Mouse (Mus musculus) kidney, embryonic 16.5 days (tissue): ENCODE measurements around the gene Rack1. TPM values are rescaled to one million over a fixed set of nuclear protein-coding genes. Genes with fewer than 3 reads are reported as not detected.
A peak's percentile ranks its signal among the peaks of the same experiment; 100 is the strongest.

ENCODE experiments used
- ATAC-seq: fragments of 200-750 bp; cut with Nextera tagmentation; 2 replicates; pipeline ENCODE4 v1.8.0; 2017; ENCODE audit warnings: moderate TSS enrichment; ENCODE audit not compliant: low FRiP score, low TSS enrichment
- H3K27ac ChIP-seq: fragments of 300-500 bp; sonication (generic); 2 replicates; pipeline ENCODE4 v1.5.1; 2014; ENCODE audit warnings: low read length
- H3K27me3 ChIP-seq: fragments of 300-500 bp; sonication (generic); 2 replicates; pipeline ENCODE4 v1.6.1; 2014; ENCODE audit warnings: low read length, control low read depth, mixed read lengths; ENCODE audit not compliant: insufficient read depth
- H3K36me3 ChIP-seq: fragments of 300-500 bp; sonication (generic); 2 replicates; pipeline ENCODE4 v1.6.1; 2014; ENCODE audit warnings: low read length, control low read depth, mixed read lengths; ENCODE audit not compliant: insufficient read depth
- H3K4me1 ChIP-seq: fragments of 300-500 bp; sonication (generic); 2 replicates; pipeline ENCODE4 v1.6.1; 2014; ENCODE audit warnings: low read length, control low read depth, mixed read lengths; ENCODE audit not compliant: insufficient read depth
- H3K4me2 ChIP-seq: fragments of 300-500 bp; sonication (generic); replicated peaks from 2 replicates; pipeline ENCODE4 v1.6.1; 2014; ENCODE audit warnings: low read depth, low read length
- H3K4me3 ChIP-seq: fragments of 300-500 bp; sonication (generic); 2 replicates; pipeline ENCODE4 v1.5.1; 2014; ENCODE audit warnings: mild to moderate bottlenecking, low read length
- H3K9ac ChIP-seq: fragments of 300-500 bp; sonication (generic); replicated peaks from 2 replicates; pipeline ENCODE4 v1.6.1; 2014; ENCODE audit warnings: low read length
- H3K9me3 ChIP-seq: fragments of 300-500 bp; sonication (generic); 2 replicates; pipeline ENCODE4 v1.6.1; 2016; ENCODE audit warnings: low read length, control low read depth
- WGBS: fragments of 180-500 bp; shearing (Covaris S2); extraction: QIAGEN DNeasy Blood & Tissue Kit; methylation state at CpG from one replicate; pipeline ENCODE4 v1.1.7; 2014; 5-methylcytosine and 5-hydroxymethylcytosine counted together
- polyA plus RNA-seq: library from polyadenylated mRNA; unstranded; fragments of >200 nt; fragmentation: Nextera tagmentation; extraction: Ambion mirVana; gene quantifications from 2 replicates; pipeline ENCODE4 v1.2.1, GENCODE M21; 2015

Rack1 gene
- polyA plus RNA-seq, 1 experiment from 2014 or later, result 712 TPM

DNA sequence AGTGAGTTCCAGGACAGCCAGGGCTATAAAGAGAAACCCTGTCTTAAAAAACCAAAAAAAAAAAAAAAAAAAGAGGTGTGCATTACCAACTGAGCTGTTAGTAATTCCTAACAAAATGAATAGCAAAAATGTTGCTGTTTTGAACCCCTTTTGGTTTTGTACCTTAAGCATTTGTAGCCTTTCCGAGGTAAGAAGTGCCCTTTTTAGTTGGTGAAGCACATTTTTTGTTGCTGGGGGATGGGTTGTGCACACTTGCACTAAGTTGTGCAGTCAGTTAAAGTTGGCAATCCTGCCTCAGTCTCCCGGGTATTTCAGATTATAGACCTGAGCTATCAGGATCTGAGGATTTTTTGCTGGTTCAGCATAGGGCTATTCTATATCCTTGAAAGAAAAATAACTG, 4.8 kb downstream of the Rack1 start:
- Histone ChIP-seq H3K27ac (no peak overlapping the region), H3K9ac (no peak overlapping the region), H3K9me3 (no peaks in the 10 kb centered on the region), H3K4me1 (peaks cover 16% of the 10 kb centered on the region), H3K4me3 (no peak overlapping the region), H3K27me3 (no peaks in the 10 kb centered on the region), H3K4me2 (no peak overlapping the region), H3K36me3 (peaks cover 78% of the 10 kb centered on the region)
- no peak for ATAC-seq
- WGBS, result 85% methylated on average over 2 of the region's 2 CpGs

DNA sequence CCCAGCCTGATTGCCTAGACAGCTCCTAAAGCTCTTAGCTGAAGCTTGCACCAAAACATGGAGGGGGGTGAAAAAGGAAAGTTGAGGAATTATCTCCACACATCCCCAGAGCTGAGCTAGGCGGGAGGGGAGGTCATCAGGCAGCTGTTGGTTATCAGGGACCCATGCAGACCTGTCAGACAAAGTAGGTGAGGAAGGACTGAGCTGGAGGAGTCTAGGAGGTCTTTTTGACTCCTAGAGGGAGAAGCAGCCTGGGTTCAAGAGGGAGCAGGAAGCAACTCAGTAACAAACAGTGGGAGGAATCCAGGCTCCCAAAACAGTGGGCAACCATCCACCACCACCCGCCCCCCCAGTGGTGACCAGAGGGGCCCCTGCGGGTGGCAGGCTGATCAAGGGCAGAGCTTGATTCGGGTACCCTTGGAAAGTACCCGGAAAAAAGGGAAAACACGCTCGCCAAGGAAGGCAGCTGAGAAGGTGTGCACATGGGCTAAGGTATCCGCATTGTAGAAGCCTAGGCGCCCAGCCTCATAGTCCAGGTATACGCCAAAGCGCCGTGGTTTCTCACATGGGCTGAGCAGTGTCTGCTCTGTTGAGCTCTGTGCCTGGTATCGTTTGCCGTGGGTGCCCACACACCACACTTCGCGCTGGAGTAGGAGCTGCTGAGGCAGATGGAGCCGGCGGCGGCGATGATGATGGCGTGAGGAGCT, 6.9 kb downstream of the Rack1 start:
- ATAC-seq, result peak; percentile 44
- Histone ChIP-seq H3K9me3 (no peaks in the 10 kb centered on the region), H3K4me2 (no peak overlapping the region), H3K4me3 (no peak overlapping the region), H3K9ac (no peak overlapping the region), H3K27me3 (no peaks in the 10 kb centered on the region), H3K36me3 (peaks cover 86% of the 10 kb centered on the region), H3K27ac (0 out of 2 replicates have a peak overlapping the region, but pooled peaks have one; percentile 12), H3K4me1 (peaks cover 9% of the 10 kb centered on the region)
- 67% methylated on average over 21 of the region's 21 CpGs for WGBS

DNA sequence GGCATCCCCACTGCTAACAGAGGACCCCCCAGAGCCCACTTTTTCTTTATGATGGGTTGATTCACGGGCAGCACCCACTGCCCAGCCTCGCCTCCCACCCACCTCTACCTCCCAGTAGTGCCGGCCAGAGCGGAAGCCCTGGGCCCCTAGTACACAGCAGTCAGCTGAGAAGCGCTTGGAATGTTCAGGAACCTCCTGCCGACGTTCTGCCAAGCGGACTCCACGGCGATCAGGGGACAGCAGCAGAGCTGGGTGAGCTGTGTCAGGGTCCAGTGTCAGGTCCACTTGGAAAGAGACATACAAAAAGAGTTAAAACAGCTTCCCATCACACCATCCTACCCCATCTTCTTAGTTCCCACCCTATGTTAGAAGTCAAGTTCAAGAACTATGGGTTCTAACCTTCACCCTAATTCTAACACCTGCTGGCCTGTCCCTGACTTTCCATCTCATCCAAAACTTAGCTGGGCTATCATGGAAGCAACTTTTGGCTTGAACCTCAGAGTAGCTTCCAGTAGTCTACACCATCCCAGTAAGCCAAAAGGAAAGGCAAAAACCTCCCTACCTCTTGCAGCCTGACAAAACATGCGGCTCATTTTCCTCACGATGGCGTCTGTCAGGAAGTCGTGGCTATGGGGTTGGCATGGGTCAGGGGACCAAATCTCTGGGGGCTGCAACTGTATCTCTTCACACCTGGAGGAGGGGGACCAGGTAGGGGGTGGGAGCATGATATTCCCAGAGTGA, 7.6 kb downstream of the Rack1 start:
- Histone ChIP-seq H3K9me3 (no peaks in the 10 kb centered on the region), H3K27ac (no peak overlapping the region; the same call in 1 of the 2 replicates), H3K36me3 (peaks cover 86% of the 10 kb centered on the region), H3K4me3 (no peak overlapping the region), H3K4me1 (peaks cover 1% of the 10 kb centered on the region; the same call in 1 of the 2 replicates), H3K27me3 (no peaks in the 10 kb centered on the region), H3K9ac (no peak overlapping the region), H3K4me2 (no peak overlapping the region)
- whole genome bisulfite sequencing, result 59% methylated on average over 14 of the region's 14 CpGs
- peak; percentile 7; the same call in 1 of the 2 replicates for ATAC-seq

DNA sequence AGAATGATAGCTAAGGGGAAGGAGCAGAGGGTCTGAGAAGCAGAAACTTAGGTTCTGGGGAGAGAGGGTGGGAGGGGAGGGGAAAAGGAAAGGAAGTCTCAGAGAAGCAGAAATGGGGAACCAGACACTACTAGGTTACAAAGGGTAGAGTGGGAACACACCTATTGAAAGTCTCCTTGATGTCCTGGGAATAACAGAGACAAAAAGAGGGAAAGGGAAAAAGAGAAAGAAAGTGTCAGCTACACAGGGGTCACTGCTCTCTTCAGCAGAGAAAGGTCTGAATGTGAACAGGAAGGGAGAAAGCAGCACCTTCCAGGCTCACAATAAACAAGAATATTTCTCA, 8.1 kb downstream of the Rack1 start:
- Histone ChIP-seq H3K4me3 (no peak overlapping the region), H3K4me2 (no peak overlapping the region), H3K36me3 (peaks cover 85% of the 10 kb centered on the region), H3K27ac (no peak overlapping the region; the same call in 1 of the 2 replicates), H3K9me3 (no peaks in the 10 kb centered on the region), H3K4me1 (no peaks in the 10 kb centered on the region), H3K9ac (no peak overlapping the region), H3K27me3 (no peaks in the 10 kb centered on the region)
- no peak for ATAC-seq

DNA sequence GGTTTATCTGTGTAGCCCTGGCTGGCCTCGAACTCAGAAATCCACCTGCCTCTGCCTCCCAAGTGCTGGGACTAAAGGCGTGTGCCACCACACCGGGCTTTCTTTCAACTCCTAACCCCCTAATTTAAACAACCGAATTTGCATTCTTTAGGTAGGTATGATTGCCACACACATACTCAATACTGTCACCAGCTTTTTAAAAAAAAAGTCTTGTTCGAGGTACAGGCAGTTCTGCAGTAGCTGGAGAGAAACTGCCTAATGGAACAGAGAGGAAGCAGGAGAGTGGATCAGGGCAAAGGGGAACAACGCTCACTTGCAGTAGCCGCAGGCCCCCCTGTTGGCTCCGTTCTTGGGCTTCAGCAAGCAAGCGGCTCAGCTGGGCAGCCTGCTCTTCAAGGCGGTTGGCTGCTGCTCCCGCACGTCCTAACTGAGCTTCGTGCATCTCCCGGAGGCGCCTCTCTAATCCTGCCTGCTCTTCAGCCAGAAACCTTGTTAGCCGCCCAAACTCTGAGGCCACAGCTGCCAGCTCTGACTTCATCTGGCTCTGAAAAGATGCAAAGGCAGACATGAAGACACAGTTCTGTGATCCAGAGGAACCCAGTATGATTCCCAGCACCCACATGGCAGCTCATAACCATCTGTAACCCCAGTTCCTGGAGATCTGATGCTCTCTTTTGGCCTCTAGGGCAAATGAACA, 8.8 kb downstream of the Rack1 start:
- Histone ChIP-seq H3K27me3 (no peaks in the 10 kb centered on the region), H3K4me3 (no peak overlapping the region), H3K36me3 (peaks cover 79% of the 10 kb centered on the region), H3K4me1 (no peaks in the 10 kb centered on the region), H3K9ac (no peak overlapping the region), H3K4me2 (no peak overlapping the region), H3K27ac (no peak overlapping the region), H3K9me3 (no peaks in the 10 kb centered on the region)
- 73% methylated on average over 16 of the region's 16 CpGs for WGBS
- no peak for ATAC-seq

DNA sequence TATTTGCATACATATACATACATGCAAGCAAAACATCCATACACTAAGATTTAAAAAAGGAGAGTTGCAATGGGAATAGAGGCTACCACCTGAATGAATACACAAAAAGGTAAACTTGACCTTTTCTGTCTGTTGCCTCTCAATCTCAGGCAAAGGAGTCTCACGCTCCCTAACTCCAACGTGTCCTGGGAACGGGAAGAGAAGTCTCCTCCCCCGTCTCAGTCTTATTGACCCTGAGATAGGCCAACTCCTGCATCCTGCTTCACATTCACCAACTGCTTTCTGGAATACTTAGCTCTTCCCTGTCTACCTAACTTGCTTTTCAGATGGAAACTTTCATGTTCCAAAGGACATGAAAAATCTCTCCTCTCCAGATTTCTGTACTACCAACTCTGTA, 9.3 kb downstream of the Rack1 start:
- Histone ChIP-seq H3K4me1 (peaks cover 4% of the 10 kb centered on the region), H3K27ac (no peak overlapping the region), H3K4me2 (no peak overlapping the region), H3K4me3 (no peak overlapping the region), H3K9ac (no peak overlapping the region), H3K27me3 (no peaks in the 10 kb centered on the region), H3K9me3 (no peaks in the 10 kb centered on the region), H3K36me3 (peaks cover 74% of the 10 kb centered on the region)
- WGBS, result 34% methylated on average over 4 of the region's 4 CpGs
- ATAC-seq, result no peak

DNA sequence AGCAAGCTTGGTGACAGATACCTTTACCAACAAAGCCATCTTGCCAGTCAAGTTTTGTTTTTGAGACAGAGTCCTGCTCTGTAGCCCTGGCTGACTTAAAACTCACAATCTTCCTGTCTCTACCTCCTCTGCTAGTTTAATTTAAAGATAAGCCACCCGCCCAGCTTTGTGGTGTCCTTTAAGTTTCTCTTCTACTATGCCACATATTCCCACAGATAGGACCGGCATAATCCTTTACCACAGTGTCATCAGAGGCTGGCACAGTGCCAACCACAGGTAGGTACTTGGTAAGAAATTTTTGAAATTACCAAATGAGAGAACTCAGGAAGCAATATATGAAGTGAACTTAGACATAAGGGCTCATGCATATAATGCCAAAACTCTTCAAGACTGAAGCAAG, 10.0 kb downstream of the Rack1 start:
- Histone ChIP-seq H3K9me3 (no peaks in the 10 kb centered on the region), H3K4me2 (no peak overlapping the region), H3K4me3 (no peak overlapping the region), H3K4me1 (peaks cover 12% of the 10 kb centered on the region), H3K27ac (no peak overlapping the region), H3K27me3 (no peaks in the 10 kb centered on the region), H3K9ac (no peak overlapping the region), H3K36me3 (peaks cover 66% of the 10 kb centered on the region)
- 81% methylated on average over 2 of the region's 2 CpGs for WGBS
- ATAC-seq, result no peak

DNA sequence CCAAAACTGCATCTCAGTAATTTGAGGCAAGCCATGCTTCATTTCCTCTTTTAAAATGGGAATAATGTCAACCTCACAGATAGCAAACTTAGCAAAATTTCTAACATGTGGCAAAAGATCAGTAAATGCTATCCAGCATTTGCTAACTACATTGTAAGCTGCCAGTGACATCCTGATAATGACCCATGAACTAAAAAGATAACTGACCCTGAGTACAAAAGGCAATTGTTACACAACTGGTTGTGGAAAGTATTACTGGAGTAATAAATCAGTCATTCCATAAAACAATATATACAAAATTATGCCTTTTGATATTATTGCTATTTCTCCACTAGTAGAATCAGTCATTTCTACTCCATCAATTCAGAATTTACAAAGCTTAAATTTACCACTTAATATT, 13.7 kb downstream of the Rack1 start:
- Histone ChIP-seq H3K27ac (no peak overlapping the region), H3K4me2 (no peak overlapping the region), H3K36me3 (peaks cover 32% of the 10 kb centered on the region), H3K4me1 (peaks cover 23% of the 10 kb centered on the region), H3K9me3 (no peaks in the 10 kb centered on the region), H3K9ac (no peak overlapping the region), H3K4me3 (no peak overlapping the region), H3K27me3 (no peaks in the 10 kb centered on the region)
- no peak for ATAC-seq

DNA sequence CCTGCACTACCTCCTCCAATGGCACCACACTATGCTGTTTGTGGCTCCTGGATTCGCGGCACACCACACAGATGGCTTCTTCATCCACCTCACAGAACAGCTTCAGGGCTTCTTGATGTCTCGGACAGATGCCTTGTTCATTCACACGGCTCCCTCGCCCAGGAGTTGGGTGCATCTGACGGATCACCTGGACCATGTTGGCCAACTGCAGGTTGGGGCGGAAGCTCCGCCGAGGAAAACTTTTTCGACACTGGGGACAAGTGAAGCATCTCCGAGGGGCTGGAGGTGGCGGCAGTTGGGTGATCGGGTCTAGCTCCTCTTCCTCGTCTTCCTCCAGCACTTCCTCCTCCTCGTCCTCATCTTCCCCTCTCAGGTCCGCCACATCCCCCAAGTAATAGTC, 15.7 kb downstream of the Rack1 start:
- Histone ChIP-seq H3K9ac (peak overlapping the region; percentile 91), H3K27ac (no peak overlapping the region), H3K9me3 (no peaks in the 10 kb centered on the region), H3K4me3 (peak overlapping the region; percentile 83), H3K4me2 (peak overlapping the region; percentile 89), H3K4me1 (peaks cover 23% of the 10 kb centered on the region), H3K36me3 (peaks cover 22% of the 10 kb centered on the region), H3K27me3 (no peaks in the 10 kb centered on the region)
- no peak for ATAC-seq
- 68% methylated on average over 16 of the region's 16 CpGs for WGBS
